Mouse (Mus musculus): Measurements from ENCODE around the gene Wfdc12.

Wfdc12 gene

GRCm38 (mm10) chr2:164144541-164144940 lies 45.9 kb downstream of the Wfdc12 start:
- in situ Hi-C loops (cut with MboI; ENCODE audit: low pct_unique_long_range_greater_than_20kb in 1 of 2, low sequenced_read_pairs in 2 of 2, unreplicated experiment in 1 of 2), result no loop called here

DNA sequence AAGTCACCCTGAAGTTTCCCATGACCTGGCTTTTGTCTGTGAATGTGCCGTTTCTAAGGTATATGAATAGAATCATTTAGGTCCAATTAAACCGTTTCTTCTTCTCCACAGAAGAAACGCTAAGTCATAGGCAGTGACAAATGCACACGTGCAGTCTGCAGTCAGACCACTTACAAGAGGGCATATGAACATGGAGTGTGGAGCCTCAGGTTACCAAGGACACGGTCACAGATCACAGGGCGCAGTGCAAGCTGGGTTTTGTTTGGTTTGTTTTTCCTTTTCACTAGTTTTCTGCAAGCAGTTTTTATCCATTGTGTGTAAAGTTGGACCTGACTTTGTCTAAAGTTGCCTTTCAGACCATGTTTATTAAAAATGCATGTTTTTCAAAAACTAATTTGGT lies 46.4 kb downstream of the Wfdc12 start:
- in situ Hi-C loops (cut with MboI; ENCODE audit: low pct_unique_long_range_greater_than_20kb in 1 of 2, low sequenced_read_pairs in 2 of 2, unreplicated experiment in 1 of 2), result no loop called here

- in situ Hi-C loops (cut with MboI; ENCODE audit: low pct_unique_long_range_greater_than_20kb in 1 of 2, low sequenced_read_pairs in 2 of 2, unreplicated experiment in 1 of 2), result no loop called here
Measured at GRCm38 (mm10) chr2:164142021-164142420, 48.4 kb downstream of the Wfdc12 start.

All from mouse embryonic stem cell (cell line).